Mouse (Mus musculus) ES-E14 (cell line): Measurements from ENCODE around the gene Dctn5.

ENCODE experiments used
- CHD2 ChIP-seq: IDR thresholded peaks from 2 replicates; pipeline ENCODE4 v1.6.1; 2014; ENCODE audit warnings: mild to moderate bottlenecking, low read depth, low read length, inconsistent platforms
- HCFC1 ChIP-seq: IDR thresholded peaks from 2 replicates; pipeline ENCODE4 v1.6.1; 2012; ENCODE audit warnings: low read length, inconsistent platforms, borderline replicate concordance; ENCODE audit not compliant: insufficient read depth
- MAFK ChIP-seq: IDR thresholded peaks from 2 replicates; pipeline ENCODE4 v1.6.1; 2014; ENCODE audit warnings: mild to moderate bottlenecking, low read depth, low read length, inconsistent platforms; ENCODE audit not compliant: insufficient read depth

GRCm38 (mm10) chr7:122094564-122095330, 38.1 kb upstream of the Dctn5 start:
- TF ChIP-seq CHD2 (no peak), MAFK (no peak), HCFC1 (no peak)
